Mouse (Mus musculus) ES-E14 (cell line): Measurements from ENCODE around the gene Tcl1b1.

Experiments used
- MAFK ChIP-seq: IDR thresholded peaks from 2 replicates; pipeline ENCODE4 v1.6.1; 2014; ENCODE audit warnings: mild to moderate bottlenecking, low read depth, low read length, inconsistent platforms; ENCODE audit not compliant: insufficient read depth
- ZNF384 ChIP-seq: IDR thresholded peaks from 2 replicates; pipeline ENCODE4 v1.6.1; 2012; ENCODE audit warnings: low read depth, low read length, inconsistent platforms

GRCm38 (mm10) chr12:105173366-105173765, 13.9 kb downstream of the Tcl1b1 start:
- TF ChIP-seq MAFK (no peak), ZNF384 (no peak)
